Mouse (Mus musculus) common myeloid progenitor, adult 5-6 weeks (primary cell): ENCODE measurements around the gene Foxj1. TPM values are rescaled to one million over a fixed set of nuclear protein-coding genes. Genes with fewer than 3 reads are reported as not detected.

Experiments used
- ATAC-seq: replicated peaks from 2 replicates; pipeline ENCODE4 v1.8.0; 2016; ENCODE audit warnings: low read depth, mild to moderate bottlenecking, moderate TSS enrichment, inconsistent platforms; ENCODE audit not compliant: poor library complexity, severe bottlenecking
- total RNA-seq: library from RNA; stranded (forward); fragments of 200-1000, 187-1606 nt; gene quantifications from 2 replicates; pipeline ENCODE4 v1.2.3, GENCODE M21; 2017

Foxj1 gene
- total RNA-seq, 1 experiment from 2014 or later: not detected

DNA sequence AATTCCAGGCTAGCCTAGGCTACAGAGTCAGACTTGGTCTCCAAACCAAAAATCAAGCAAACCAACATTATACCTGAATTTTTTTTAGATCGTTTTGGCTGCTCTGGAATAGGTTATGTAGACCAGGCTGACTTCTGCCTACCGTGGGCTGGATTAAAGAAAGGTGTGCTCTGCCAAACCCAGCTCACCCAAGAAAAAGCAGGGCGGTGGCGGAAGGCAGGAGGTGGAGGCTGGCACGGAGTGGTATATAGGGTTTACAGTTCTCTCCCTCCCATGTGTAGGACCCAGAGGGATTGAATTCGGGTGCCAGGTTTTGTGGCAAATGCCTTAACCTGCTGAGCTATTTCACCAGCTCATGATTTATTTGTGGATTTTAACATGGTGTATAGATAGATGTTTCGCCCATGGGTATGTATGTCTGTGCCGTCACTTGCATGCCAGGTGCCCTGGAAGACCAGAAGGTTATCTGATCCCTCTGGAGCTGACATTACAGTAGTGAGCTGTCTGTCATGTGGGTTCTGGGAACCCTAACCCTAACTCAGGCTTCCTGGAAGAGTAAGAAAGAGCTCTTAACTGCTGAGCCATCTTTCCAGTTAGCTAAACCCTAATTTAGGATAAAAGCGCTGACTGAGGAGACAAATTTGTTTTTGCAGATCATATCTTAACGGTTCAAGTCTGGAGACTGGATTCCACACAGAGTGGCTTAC, 28.0 kb downstream of the Foxj1 start, which contains the start of gene Exoc7:
Exoc7 (minus strand) TSS at position 215 of the 707 bp plus-strand sequence.
- ATAC-seq: no peak

DNA sequence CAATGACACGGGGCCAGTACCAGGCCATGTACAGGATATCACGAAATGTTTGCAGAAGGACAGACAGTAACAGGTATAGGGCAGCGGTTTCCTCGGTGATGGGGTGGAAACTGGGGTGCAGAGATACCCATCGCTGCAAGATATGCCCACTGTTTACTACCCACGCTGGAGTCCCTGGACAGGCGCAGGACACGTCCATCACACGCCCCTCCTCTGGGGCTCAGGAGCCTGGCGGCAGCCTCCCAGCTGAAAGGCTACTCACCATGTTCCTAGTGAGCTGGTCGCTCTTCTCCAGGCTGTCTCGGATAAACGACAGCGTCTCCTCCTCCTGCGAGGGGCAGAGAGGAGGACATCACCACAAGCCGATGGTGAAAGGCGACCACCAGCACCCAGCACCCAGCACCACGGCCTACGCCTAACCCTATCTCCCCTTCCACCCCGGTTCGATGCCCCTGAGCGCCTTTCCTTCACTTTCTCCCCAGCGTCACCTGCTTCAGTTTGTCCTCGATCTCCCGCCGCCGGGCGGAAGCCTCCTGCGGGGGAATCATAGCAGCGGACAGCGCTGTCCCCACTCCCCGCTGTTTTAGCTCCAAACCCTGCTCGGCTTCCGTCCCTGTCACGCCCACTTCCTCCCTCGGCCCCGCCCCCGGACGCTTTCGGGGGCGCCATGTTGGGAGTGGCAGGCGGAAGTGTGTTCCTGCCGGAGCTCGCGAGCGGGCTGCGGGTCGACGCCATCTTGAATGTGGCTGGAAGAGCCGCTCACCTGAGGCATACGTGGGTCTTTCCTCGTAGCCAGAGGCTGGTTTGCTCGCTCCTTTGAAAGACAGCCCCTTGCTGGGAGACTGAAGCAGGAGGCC, 28.8 kb downstream of the Foxj1 start:
- peak; percentile 97 for ATAC-seq

DNA sequence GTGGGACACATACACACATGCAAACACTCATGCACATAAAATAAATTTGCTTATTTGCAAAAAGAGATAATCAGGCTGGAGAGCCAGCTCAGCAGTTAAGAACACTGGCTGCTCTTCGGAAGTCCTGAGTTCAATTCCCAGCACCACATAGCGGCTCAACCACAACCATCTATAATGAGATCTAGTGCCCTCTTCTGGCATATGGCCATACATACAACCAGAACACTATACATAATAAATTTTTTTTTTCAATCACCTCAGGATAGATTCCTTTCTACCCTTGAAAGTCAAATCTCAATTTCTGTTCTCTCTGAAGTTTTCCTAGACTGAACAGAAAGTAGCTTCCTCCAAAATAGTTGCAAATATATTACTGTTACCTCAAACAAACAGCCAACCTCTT, 29.8 kb downstream of the Foxj1 start:
- ATAC-seq: no peak

DNA sequence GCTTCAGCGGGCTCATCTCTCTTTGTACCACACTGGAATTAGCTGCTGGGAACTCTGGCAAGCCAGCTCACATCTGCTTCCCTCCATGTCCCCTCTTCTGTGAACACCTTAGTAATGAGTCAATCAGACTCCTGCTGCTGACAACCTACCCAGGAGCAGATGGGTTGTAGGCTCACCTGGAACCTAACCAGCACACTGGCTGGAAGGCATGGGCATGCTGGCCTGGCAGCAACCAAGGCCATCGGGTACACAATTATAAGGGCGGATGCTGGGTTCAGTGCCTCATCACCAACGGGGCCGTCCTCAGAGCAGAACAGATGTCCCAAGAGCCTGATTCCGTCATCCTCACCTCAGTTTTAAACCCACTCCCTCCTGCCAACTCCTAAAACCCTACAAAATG, 36.6 kb downstream of the Foxj1 start:
- no peak for ATAC-seq

DNA sequence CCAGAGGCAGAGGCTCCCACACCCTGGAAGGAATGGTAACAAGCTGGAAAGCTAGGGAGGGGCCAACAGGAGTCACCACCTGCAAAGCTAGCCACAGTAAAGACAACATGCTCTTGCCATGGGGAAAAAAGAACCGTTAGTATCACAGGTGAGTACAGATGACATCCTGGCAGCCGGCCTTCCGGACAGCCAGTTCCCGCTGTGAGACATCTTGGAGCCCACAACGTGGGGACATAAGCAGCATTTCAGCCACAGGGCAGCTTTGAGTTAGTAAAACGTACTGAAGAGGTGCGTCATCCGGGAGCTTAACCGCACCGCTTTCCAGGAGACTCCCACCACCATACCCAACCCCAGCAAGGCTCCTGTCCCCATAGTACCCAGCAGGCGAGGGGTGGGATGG, 37.0 kb downstream of the Foxj1 start:
- no peak for ATAC-seq

DNA sequence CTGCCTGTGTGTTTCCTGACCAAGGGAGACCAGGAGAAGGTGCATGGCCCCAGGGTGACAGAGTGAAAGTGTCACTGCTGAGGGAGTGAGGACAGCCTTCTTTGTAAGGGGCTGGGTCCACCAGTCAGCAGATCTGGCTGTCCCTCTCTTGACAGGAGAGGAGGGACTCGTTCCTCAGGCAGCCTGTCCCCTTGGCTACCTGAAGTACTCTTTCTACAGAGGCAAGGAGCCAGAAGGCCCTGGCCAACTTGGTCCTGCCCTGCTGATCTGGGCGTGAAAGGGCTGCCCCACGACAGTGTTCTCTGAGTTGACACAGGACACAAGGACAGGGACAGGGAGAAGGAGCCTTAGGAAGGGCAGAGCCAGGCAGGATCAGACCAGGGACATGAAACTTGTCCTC, 38.2 kb downstream of the Foxj1 start:
- ATAC-seq: no peak

DNA sequence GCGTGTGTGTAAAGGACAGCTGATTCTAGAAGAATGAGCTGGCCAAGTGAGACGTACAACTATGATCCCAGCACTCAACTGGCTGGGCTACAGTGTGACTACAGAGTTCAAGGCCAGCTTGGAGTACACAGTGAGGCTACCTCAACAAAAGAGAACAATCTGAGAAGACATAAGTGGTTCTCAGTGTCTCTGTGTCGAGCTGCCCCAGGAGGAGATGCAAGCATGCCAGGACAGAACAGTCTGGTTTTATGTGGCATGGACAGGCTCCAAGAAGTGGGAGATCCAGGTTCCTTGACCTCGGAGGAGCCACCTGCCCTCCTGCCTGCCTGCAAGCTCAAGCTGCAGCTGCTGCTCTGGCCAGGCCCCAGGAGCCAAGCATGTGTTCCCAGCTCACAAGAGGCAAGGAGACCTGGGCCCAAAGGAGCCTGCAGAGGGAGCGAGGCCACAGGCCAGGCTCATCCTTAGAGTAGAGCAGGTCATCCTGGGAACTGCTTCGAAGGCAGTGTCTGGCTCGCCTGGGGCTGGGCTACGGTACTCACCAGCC, 38.9 kb downstream of the Foxj1 start:
- ATAC-seq: no peak

DNA sequence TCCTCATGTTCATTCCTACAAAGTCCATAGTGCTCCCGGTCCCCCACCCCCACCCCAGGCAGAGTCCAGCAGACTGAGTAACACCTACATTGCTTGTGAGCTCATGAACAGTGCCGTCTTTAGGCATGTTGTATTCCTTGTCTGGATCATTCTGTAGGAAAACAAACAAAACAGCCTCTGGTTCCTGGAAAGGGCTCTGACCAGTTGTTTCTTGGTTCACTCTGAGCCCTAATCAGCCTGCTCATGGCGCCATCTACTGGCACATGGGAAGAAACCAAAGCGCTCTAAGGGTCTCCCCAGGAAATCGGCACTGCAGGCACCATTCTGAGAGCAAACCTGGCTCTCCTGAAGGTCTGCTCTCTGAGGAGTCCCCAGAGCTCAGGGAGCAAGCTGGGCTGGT, 40.9 kb downstream of the Foxj1 start:
- ATAC-seq: peak; percentile 78

DNA sequence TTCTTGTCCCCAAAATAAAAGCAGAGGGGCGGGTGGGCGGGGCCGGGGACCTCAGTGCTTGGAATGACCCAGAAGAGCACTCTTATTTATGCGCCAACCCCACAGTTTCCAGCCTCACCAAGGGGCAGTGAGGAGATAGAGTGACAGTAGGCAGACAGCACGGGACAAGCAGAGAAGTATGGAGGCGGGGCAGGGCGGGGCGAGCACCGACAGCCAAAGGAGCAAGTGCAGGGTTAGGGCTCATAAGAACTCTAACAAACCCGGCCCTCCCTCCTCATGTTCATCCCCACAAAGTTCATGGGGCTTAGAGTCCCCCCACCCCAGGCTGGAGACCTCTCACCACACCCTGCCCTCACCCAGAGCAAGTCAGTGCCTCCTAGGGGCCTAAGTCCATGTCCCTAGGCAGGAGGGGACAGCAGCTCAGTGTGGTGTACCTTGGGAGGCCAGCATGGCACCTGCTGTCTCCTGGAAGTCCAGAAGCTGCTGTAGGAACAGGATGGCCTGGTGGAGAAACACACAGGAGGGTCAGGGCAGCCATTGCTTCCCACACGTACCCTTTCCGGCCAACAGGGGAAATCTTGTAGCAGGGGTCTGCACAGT, 41.6 kb downstream of the Foxj1 start:
- ATAC-seq: no peak

DNA sequence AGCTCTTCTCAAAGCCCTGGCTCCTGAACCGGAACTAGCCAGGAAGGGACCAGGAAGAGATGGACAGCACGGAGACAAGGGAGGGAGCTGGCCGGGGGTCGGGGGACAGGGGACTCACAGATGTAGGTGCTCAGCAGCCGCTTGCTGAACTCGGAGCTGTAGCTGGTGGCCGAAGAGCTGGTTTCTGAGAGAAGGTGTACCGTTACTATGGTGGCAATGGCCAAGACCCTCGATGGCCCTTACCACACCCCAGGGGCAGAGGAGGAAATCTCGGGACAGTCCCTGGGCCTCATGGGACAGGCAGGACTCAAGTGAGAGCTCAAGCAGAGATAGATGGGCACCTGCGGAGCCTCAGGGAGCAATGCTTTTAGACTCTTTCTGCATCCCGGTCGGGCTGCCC, 42.8 kb downstream of the Foxj1 start:
- no peak for ATAC-seq

DNA sequence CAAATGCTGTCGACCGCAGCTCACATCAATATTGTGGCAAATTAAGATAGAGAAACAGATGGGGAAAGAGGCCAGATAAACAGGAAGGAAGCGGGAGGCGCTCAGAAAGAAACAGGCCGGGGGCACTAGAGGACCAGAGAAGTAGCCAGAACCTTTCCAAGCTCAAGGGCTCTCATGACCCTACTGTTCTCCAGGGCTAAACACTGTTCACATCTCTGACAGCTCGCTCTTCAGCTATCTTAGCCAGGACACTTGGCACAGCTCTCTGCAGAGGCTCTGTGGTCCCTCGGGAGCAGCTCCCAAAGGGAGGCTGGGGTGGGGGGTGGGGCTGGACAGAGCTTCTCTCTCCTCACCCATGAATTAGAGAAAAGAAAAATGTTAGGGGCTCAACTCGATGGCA, 44.6 kb downstream of the Foxj1 start:
- ATAC-seq: no peak

DNA sequence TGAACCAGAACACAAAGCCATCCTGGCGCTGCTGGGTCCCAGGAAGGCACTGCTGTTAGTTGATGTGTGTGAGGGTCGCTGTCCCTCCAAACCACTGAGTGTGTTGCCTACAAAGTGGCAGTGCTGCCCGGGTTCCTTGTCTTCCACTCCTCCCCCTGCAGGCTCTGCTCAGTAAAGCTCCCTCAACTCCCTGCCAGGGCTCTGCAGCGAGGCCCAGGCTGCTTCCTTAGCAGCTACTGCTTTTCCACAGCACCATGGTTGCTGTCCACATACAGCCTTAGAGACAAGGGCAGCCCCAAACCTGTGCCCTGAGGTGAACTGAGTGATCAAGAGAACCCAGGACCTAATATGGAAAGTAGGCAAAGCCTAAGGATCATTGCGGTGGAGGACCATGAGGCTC, 47.8 kb downstream of the Foxj1 start:
- no peak for ATAC-seq

DNA sequence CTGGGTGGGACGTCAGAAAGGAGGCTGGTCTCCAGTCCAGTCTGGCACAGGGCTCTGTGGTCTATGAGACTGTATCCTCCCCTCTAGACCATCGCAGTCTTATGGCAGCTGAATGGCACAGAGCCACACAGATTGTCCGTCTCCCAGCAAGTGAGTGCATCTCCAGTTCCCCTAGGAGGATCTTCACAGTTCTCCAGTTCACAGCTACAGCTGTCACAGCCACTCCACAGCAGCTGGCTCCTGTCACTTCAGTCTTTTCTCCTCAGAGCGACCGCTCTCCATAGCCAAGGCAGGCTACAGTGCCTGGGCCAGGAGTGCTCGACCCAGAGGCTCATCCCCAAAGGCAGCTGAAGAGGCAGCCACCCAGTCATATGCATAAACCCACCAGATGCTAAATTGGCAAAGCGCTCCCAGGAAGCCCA, 49.4 kb downstream of the Foxj1 start:
- no peak for ATAC-seq

DNA sequence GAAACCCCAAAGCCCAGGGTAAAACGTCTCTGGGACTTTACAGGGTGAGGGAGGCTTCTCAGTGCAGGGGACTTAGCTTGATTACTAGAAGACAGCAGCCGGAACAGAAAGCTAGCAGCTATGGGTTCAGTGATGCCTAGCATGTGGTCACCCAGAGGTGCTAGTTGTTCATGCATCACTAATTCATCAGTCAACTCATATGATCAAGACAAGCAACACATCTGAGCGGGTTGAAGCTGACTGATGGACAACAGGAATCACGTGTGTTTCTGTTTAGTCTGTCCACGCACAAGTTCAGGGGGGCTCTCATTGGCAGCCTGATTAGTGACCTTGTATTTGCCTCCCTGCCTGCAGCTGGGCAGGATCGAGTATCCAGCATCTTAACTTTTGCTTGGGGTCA, 51.2 kb downstream of the Foxj1 start:
- ATAC-seq: no peak

DNA sequence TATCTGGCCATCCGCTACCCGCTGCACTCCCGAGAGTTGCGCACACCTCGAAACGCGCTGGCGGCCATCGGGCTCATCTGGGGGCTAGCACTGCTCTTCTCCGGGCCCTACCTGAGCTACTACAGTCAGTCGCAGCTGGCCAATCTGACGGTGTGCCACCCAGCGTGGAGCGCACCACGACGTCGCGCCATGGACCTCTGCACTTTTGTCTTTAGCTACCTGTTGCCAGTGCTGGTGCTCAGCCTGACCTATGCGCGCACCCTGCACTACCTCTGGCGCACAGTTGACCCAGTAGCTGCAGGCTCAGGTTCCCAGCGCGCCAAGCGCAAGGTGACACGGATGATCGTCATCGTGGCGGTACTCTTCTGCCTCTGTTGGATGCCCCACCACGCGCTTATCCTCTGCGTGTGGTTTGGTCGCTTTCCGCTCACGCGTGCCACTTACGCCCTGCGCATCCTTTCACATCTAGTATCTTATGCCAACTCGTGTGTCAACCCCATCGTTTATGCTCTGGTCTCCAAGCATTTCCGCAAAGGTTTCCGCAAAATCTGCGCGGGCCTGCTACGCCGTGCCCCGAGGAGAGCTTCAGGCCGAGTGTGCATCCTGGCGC, 52.2 kb downstream of the Foxj1 start:
- peak; percentile 22; the same call in 1 of the 2 replicates for ATAC-seq

DNA sequence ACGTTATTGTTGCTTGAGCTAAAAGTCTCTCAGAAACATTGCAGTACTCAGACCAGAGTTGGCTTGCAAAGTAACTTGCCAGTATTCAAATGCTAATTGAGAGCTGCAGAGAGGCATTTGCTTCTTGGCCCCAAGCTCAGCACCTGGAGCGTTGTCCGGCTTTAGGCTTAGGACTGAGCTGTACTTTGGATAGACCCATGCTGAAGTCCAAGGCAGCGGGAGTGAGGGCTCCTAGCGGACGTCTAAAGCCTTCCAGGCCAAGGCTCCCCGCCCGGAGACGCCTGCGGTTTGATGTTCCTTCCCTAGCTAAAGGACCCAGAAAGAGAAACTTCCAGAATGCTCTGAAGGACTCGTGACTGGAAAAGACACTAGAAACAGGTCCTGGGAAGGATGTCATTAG, 53.1 kb downstream of the Foxj1 start:
- peak; percentile 17; the same call in 1 of the 2 replicates for ATAC-seq

DNA sequence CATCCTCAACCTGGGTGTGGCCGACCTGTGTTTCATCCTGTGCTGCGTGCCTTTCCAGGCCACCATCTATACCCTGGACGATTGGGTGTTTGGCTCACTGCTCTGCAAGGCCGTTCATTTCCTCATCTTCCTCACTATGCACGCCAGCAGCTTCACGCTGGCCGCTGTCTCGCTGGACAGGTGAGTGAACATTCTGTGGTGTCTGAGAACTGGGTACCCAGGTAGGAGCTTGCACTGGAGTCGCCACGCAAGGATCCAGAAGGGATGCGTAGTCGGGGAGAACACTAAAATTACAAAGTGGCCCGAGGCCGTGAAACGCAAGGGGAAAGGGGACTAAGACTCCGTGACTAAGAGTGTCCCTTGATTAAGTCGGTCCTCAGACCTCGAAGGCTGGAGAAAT, 53.5 kb downstream of the Foxj1 start:
- ATAC-seq: no peak

DNA sequence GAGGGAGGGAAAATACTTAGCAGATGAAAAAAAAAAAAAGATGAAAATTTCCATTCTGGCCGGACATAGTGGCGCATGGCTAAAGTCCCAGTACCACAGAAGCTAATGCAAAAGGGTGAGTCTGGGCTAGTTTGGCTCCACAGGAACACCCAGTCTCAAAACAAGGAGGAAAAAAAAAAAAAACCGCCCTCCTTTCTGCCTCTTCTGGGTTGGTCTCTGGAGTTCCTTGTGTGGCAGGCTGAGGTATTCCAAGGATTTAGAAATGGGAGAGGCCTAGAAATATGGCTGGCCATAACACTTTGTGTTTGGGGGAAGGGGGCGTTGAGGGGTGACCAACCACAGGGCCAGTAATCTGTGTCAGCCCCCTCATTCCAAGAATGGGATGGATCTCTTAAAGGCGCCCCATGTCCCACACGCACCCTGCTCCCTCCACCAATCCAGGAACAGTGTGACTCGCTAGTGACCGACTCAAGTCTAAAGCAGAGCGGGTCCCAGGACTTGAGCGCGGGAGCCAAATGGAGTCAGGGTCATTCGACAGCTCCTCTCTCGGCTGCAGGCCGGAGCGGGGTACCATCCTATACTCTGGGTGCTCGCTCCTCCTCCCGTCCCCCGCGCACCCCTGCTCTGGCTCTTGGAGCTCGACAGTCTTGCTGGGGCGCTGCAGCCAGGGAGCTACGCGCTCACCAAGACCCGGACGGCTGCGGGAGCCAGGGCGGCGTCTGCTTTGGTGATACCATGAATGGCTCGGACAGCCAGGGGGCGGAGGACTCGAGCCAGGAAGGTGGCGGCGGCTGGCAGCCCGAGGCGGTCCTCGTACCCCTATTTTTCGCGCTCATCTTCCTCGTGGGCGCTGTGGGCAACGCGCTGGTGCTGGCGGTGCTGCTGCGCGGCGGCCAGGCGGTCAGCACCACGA, 54.2 kb downstream of the Foxj1 start, which contains the start of gene Galr2:
Galr2 (plus strand) TSS at position 189 of the 913 bp plus-strand sequence.
- peak; percentile 50 for ATAC-seq
